Mouse (Mus musculus) embryonic facial prominence, embryonic 14.5 days (tissue): Measurements from ENCODE around the gene Psmb9. TPM values are rescaled to one million over a fixed set of nuclear protein-coding genes. Genes with fewer than 3 reads are reported as not detected.

Experiments
- ATAC-seq: fragments of 200-750 bp; cut with Nextera tagmentation; 2 replicates; pipeline ENCODE4 v1.8.0; 2017; ENCODE audit warnings: low read depth, moderate number of reproducible peaks, moderate TSS enrichment
- DNase-seq: peaks from one replicate; pipeline ENCODE4 v3.0.0-alpha.2; 2015; ENCODE audit warnings: low spot score
- H3K27ac ChIP-seq: fragments of 300-500 bp; sonication (generic); replicated peaks from 2 replicates; pipeline ENCODE4 v1.5.1; 2014; ENCODE audit warnings: low read depth, mild to moderate bottlenecking, low read length, moderate library complexity
- H3K27me3 ChIP-seq: fragments of 300-500 bp; sonication (generic); replicated peaks from 2 replicates; pipeline ENCODE4 v1.6.1; 2014; ENCODE audit warnings: low read length; ENCODE audit not compliant: control insufficient read depth, insufficient read depth
- H3K36me3 ChIP-seq: fragments of 300-500 bp; sonication (generic); 2 replicates; pipeline ENCODE4 v1.6.1; 2014; ENCODE audit warnings: low read length, mixed read lengths; ENCODE audit not compliant: control insufficient read depth, insufficient read depth
- H3K4me1 ChIP-seq: fragments of 300-500 bp; sonication (generic); 2 replicates; pipeline ENCODE4 v1.6.1; 2014; ENCODE audit warnings: antibody characterized with exemption, low read length; ENCODE audit not compliant: control insufficient read depth, insufficient read depth
- H3K4me2 ChIP-seq: fragments of 300-500 bp; sonication (generic); 2 replicates; pipeline ENCODE4 v1.6.1; 2014; ENCODE audit warnings: low read depth, mild to moderate bottlenecking, low read length, moderate library complexity, mixed read lengths
- H3K4me3 ChIP-seq: fragments of 300-500 bp; sonication (generic); 2 replicates; pipeline ENCODE4 v1.5.1; 2014; ENCODE audit warnings: low read depth, mild to moderate bottlenecking, low read length
- H3K9ac ChIP-seq: fragments of 300-500 bp; sonication (generic); 2 replicates; pipeline ENCODE4 v1.6.1; 2014; ENCODE audit warnings: low read depth, mild to moderate bottlenecking, low read length, moderate library complexity, mixed read lengths
- H3K9me3 ChIP-seq: fragments of 300-500 bp; sonication (generic); 2 replicates; pipeline ENCODE4 v1.6.1; 2016; ENCODE audit warnings: low read length; ENCODE audit not compliant: control insufficient read depth
- WGBS: fragments of 180-500 bp; shearing (Covaris S2); extraction: QIAGEN DNeasy Blood & Tissue Kit; methylation state at CpG from one replicate; pipeline ENCODE4 v1.1.7; 2014; 5-methylcytosine and 5-hydroxymethylcytosine counted together
- polyA plus RNA-seq: library from polyadenylated mRNA; unstranded; fragments of >200 nt; fragmentation: Nextera tagmentation; extraction: Ambion mirVana; gene quantifications from 2 replicates; pipeline ENCODE4 v1.2.1, GENCODE M21; 2014

Gene Psmb9
- polyA plus RNA-seq, 1 experiment from 2014 or later: 3.8 TPM

DNA sequence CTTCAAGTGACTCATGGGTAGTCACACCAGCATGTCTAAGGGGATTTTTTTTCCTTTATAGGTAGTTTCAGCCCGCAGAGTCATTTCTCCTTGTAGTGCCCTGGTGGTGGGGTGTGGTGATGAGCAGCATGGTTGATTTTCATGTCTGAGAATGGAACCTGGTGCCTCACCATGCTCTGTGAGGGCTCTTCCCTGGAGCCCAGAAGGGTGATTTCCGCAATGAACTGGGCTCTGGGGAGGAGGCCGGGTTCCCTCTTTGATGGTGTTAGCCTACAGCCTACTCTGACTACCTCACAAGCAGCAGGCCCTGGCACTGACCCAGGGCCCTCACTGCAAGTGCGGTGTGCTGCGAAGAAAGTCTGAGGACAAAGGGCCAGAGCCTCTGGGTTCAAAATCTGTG is 15.9 kb upstream of the Psmb9 start, which contains the start of gene Tap2:
Gene Tap2 (plus strand): TSS at position 84 of the 400 bp plus-strand sequence.
- Histone ChIP-seq H3K9ac (peak within 1 kb of the TSS; percentile 73), H3K4me3 (peak within 1 kb of the TSS; percentile 70), H3K36me3 (no peaks in the 10 kb centered on the region), H3K9me3 (no peaks in the 10 kb centered on the region), H3K4me1 (0 out of 2 replicates have a peak, but pooled peaks cover under 1% of the 10 kb centered on the region), H3K4me2 (peak within 1 kb of the TSS; percentile 89), H3K27me3 (peaks cover 45% of the 10 kb centered on the region), H3K27ac (no peak within 1 kb of the TSS)
- WGBS: 72% methylated on average over 3 of the region's 5 CpGs
- DNase-seq (no peak), ATAC-seq (no peak)

DNA sequence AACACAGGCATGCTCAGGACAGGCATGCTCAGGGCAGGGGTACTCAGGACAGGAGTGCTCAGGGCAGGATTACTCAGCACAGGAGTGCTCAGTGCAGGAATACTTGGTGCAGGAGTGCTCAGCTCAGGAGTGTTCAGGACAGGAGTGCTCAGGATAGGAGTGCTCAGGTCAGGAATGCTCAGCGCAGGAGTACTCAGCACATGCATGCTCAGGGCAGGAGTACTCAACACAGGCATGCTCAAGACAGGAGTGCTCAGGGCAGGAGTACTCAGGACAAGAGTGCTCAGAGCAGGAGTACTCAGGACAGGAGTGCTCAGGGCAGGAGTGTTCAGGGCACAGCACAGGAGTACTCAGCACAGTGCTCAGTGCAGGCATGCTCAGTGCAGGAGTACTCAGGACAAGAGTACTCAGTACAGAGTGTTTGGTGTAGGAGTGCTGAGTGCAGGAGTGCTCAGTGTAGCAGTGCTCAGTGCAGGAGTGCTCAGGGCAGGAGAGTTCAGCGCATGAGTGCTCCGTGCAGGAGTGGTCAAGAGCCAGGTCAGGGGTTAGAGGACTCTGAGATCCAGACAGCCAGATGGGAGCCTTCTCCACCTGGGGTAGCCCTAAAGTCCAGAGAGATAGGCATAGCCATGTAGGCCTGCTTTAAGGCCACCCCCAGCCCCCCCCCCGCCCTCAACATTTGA is 15.3 kb upstream of the Psmb9 start:
- Histone ChIP-seq H3K27ac (no peak overlapping the region), H3K9me3 (no peaks in the 10 kb centered on the region), H3K27me3 (peaks cover 51% of the 10 kb centered on the region), H3K4me1 (peaks cover 6% of the 10 kb centered on the region), H3K36me3 (no peaks in the 10 kb centered on the region), H3K9ac (no peak overlapping the region), H3K4me2 (no peak overlapping the region), H3K4me3 (no peak overlapping the region)
- 76% methylated on average over 4 of the region's 4 CpGs for WGBS
- ATAC-seq: no peak
- no peak for DNase-seq

DNA sequence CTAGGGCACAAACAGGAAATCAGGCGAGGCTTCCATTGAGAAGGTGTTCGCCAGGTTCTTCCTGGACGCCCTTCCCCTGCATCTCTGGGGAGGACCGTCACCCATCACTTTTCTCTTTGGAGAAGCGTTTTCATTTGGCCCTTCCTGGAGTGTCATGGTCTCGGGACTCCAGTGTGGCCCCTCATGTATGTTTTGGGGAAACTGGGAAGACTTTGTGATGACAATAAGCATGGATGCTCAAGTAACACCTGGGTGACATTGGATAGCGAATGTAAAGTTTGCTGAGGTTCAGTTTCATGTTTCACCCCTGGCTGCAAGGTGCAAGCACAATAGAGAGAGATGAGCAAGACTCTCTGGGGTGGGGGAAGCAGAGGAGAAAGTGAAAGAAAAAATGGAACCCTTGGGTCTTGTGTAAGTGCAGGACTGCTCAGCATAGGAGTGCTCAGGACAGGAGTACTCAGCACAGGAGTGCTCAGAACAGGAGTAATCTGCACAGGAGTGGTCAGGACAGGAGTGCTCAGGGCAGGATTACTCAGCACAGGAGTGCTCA is 14.0 kb upstream of the Psmb9 start:
- Histone ChIP-seq H3K9me3 (no peaks in the 10 kb centered on the region), H3K4me3 (no peak overlapping the region), H3K4me1 (peaks cover 8% of the 10 kb centered on the region), H3K27me3 (peaks cover 63% of the 10 kb centered on the region), H3K4me2 (no peak overlapping the region), H3K27ac (no peak overlapping the region), H3K36me3 (no peaks in the 10 kb centered on the region), H3K9ac (no peak overlapping the region)
- DNase-seq (no peak), ATAC-seq (no peak)
- WGBS: 65% methylated on average over 7 of the region's 7 CpGs

DNA sequence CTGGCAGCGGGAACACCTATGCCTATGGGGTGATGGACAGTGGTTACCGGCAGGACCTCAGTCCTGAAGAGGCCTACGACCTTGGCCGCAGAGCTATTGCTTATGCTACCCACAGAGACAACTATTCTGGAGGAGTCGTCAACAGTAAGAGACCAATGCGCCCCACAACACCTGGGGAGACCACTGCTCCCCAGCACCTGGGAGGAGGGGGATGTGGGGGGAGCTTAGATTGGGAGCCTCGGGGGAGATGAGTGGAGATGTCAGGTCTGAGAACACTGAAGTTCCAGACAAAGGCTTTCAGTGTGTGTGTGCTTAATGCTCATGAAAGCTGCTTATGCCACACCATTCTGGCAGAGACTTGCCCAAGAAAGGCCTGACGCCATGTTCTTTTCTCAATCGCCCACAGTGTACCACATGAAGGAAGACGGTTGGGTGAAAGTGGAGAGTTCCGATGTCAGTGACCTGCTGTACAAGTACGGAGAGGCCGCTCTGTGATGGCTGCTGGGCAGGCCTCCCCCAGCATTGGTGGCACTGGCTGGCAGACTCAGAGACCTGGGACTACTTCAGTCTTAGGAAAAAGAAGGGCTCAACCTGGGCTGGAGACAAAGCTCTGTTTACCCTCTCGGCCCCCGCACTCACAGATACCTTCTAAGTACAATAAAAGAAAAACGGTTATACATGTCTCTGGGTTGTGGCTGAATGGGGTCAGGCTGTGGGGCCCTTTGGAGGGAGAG is 13.4 kb upstream of the Psmb9 start:
- Histone ChIP-seq H3K9ac (no peak overlapping the region), H3K4me2 (no peak overlapping the region), H3K36me3 (no peaks in the 10 kb centered on the region), H3K27ac (no peak overlapping the region), H3K9me3 (no peaks in the 10 kb centered on the region), H3K4me3 (no peak overlapping the region), H3K4me1 (peaks cover 8% of the 10 kb centered on the region), H3K27me3 (peaks cover 63% of the 10 kb centered on the region)
- DNase-seq: no peak
- no peak for ATAC-seq
- 88% methylated on average over 16 of the region's 16 CpGs for WGBS

DNA sequence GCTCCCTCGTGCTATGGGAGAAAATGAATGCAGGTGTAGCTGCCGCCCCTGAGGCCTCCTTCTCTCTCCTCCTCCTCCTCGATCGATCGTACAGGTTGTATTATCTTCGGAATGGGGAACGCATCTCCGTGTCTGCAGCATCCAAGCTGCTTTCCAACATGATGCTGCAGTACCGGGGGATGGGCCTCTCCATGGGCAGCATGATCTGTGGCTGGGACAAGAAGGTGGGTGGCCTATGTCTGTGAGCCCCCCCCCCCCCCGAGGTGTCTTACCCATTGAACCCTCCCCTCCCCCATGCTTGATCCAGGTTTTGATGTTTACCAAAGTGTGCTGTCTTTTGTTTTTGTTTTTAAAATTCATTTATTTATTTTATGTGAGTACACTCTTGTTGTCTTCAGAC is 12.5 kb upstream of the Psmb9 start:
- Histone ChIP-seq H3K9me3 (no peaks in the 10 kb centered on the region), H3K27me3 (peaks cover 62% of the 10 kb centered on the region), H3K27ac (no peak overlapping the region), H3K9ac (no peak overlapping the region), H3K4me2 (no peak overlapping the region), H3K36me3 (no peaks in the 10 kb centered on the region), H3K4me1 (peaks cover 8% of the 10 kb centered on the region), H3K4me3 (no peak overlapping the region)
- DNase-seq (no peak), ATAC-seq (no peak)
- 85% methylated on average over 10 of the region's 10 CpGs for WGBS

DNA sequence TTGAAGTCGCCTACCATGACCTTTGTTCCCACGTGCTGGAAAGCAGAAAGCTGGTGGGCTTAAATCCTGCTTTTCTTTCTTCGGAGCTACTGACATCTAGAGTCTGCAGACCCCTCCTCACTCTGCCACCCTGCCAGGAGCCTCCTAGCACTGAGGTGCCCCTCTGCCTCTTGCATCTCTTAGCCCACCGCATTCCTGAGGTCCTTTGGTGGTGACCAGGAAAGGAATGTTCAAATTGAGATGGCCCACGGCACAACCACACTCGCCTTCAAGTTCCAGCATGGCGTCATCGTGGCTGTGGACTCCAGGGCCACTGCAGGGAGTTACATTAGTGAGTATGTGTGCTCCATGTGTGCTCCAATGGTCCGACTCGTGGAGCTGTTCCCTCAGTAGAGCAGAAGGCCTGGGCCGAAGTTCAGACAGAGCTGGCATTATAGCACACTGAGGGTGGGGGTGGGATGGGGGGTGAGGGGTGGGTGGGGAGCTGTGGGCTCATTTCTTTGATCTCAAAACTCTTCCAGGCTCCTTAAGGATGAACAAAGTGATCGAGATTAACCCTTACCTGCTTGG is 11.6 kb upstream of the Psmb9 start:
- DNase-seq: no peak
- ATAC-seq: no peak
- Histone ChIP-seq H3K27me3 (peaks cover 60% of the 10 kb centered on the region), H3K36me3 (no peaks in the 10 kb centered on the region), H3K9me3 (no peaks in the 10 kb centered on the region), H3K4me2 (no peak overlapping the region), H3K27ac (no peak overlapping the region), H3K4me1 (peaks cover 8% of the 10 kb centered on the region), H3K4me3 (no peak overlapping the region), H3K9ac (no peak overlapping the region)
- WGBS: 62% methylated on average over 12 of the region's 12 CpGs

DNA sequence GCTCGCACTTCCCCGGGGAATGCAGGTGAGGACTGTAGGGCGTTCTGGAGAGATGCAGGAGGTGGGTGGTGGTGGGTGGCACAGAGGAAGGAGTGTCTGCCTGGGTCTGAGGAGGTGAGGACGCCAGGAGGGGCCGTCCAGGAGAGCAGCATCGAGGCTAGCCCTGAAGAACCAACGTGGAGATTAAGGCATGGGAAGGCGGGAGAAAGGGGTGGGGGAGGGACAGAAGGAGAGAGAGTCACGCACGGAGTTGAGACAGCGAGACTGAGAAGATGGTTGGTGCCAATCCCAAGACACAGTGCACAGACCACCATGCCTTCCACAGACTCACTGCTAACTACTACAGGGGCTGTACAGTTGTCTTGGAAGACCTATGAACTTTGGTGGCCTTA is 11.0 kb upstream of the Psmb9 start:
- peak overlapping the region; percentile 43 for H3K4me3 ChIP-seq
- no peaks in the 10 kb centered on the region for H3K36me3 ChIP-seq
- H3K9me3 ChIP-seq: no peaks in the 10 kb centered on the region
- peaks cover 63% of the 10 kb centered on the region for H3K27me3 ChIP-seq
- H3K4me2 ChIP-seq: peak overlapping the region; percentile 57
- ATAC-seq (no peak), DNase-seq (no peak)
- peaks cover 8% of the 10 kb centered on the region for H3K4me1 ChIP-seq
- H3K9ac ChIP-seq: peak overlapping the region; percentile 52
- H3K27ac ChIP-seq: no peak overlapping the region
- 7% methylated on average over 11 of the region's 11 CpGs for WGBS

DNA sequence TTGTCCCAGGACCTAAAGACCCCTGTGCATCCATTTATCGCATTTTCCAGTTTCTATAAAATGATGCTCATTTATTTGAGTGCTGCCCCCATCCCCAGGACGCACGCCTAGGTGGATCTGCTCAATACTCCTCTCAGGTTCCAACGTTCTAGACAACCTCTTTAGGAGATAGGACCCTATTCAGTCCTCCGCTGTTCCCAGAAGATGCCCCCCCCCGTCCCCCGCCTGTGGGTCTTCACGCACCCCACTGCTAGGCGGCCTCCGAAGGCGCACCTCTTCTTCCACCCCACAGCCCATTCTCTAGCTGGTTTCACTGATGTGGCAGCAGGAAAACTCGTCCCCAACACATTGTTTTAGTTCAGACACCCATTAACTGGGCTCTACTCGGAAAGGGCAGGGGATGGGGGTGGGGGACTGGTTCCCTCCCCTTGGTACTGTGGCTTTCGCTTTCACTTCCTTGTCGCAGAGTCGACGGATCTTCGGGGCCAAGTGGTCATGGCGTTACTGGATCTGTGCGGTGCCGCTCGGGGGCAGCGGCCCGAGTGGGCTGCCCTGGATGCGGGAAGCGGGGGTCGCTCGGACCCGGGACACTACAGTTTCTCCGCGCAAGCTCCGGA is 10.4 kb upstream of the Psmb9 start:
- Histone ChIP-seq H3K36me3 (no peaks in the 10 kb centered on the region), H3K4me1 (peaks cover 8% of the 10 kb centered on the region), H3K27ac (no peak overlapping the region), H3K9me3 (no peaks in the 10 kb centered on the region), H3K4me2 (peak overlapping the region; percentile 57), H3K9ac (peak overlapping the region; percentile 52), H3K4me3 (peak overlapping the region; percentile 43), H3K27me3 (peaks cover 63% of the 10 kb centered on the region)
- 3% methylated on average over 32 of the region's 32 CpGs for WGBS
- ATAC-seq (no peak), DNase-seq (no peak)
